Mouse (Mus musculus): Measurements from ENCODE around the gene Il3ra. TPM values are rescaled to one million over a fixed set of nuclear protein-coding genes. Genes with fewer than 3 reads are reported as not detected.

The Il3ra gene
- polyA plus RNA-seq, 1 experiment from 2014 or later = 3.7 TPM

GRCm38 (mm10) chr14:14350263-14351147 is 4.4 kb downstream of the Il3ra start:
- Histone ChIP-seq H3K9me3 (replicated peaks) (peaks cover 56% of the 10 kb centered on the region), H3K4me2 (replicated peaks) (no peak overlapping the region), H3K27ac (no peak overlapping the region), H3K4me3 (no peak overlapping the region), H3K36me3 (peaks cover 4% of the 10 kb centered on the region; the same call in 1 of the 2 replicates), H3K9ac (no peak overlapping the region), H3K27me3 (no peaks in the 10 kb centered on the region), H3K4me1 (no peaks in the 10 kb centered on the region)
- 95% methylated on average over 29 of the region's 29 CpGs for WGBS
- ATAC-seq (ENCODE audit: low FRiP score) = no peak

DNA sequence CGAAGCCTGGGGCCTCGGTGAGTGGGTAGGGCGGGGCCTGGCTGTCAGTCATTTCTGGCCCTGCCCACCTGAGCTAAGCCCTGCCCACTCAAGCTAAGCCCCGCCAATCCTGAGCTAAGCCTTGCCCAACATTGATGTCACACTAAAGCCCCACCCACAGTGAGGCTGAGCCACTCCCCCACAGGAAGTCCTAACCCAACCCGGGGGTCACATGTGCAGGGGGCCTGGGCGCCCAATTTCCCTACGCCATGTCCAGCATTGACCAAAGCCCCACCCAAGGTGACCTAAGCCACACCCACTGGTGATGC is 5.0 kb downstream of the Il3ra start:
- 100% methylated on average over 7 of the region's 7 CpGs for WGBS
- no peak for ATAC-seq (ENCODE audit: low FRiP score)
- Histone ChIP-seq H3K36me3 (peaks cover 4% of the 10 kb centered on the region; the same call in 1 of the 2 replicates), H3K9me3 (replicated peaks) (peaks cover 56% of the 10 kb centered on the region), H3K9ac (no peak overlapping the region), H3K27me3 (no peaks in the 10 kb centered on the region), H3K4me3 (no peak overlapping the region), H3K4me1 (no peaks in the 10 kb centered on the region), H3K4me2 (replicated peaks) (no peak overlapping the region), H3K27ac (no peak overlapping the region)

DNA sequence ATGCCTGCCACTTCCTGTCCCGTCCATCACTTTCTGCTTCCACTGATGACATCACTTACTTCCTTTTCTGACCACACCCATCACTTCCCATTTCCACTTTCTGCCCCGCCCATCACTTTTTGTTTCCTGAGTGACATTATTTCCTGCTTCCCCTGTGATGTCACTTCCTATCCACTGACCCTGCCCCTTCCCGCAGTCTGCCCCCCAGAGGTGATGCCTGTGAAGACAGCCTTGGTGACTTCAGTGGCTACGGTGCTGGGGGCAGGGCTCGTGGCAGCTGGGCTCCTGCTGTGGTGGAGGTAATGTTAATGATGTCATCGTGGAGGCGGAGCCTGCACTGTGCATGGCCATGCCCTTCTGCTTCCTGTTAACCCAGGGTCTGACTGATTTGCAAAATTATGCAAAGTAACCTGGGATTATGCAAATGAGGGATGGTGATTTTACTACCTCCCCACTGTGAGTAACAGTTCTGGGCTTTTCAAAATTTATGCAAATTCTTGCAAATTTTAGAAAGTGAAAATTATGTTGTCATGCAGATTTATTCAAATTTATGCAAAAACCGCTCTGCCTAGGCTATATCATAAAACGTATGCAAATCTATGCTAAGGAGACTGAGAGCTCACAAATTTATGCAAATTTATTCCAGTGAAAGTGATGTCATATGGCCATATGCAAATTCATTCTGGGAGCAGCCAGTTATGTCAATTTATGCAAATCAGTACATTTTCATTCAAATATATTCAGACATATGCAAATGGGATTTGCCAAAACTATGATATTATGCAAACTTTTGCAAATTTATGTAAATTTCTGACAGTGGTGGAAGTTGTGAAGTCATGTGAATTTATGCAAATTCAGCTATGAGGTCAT is 5.9 kb downstream of the Il3ra start:
- no peaks in the 10 kb centered on the region for H3K27me3 ChIP-seq
- peak; percentile 36 for ATAC-seq (ENCODE audit: low FRiP score)
- WGBS = 83% methylated on average over 9 of the region's 9 CpGs
- H3K4me2 ChIP-seq (replicated peaks) = no peak overlapping the region
- peaks cover 4% of the 10 kb centered on the region; the same call in 1 of the 2 replicates for H3K36me3 ChIP-seq
- no peaks in the 10 kb centered on the region for H3K4me1 ChIP-seq
- 0 out of 2 replicates have a peak overlapping the region, but pooled peaks have one; percentile 44 for H3K27ac ChIP-seq
- H3K4me3 ChIP-seq = no peak overlapping the region
- H3K9me3 ChIP-seq (replicated peaks) = peaks cover 53% of the 10 kb centered on the region
- no peak overlapping the region for H3K9ac ChIP-seq

DNA sequence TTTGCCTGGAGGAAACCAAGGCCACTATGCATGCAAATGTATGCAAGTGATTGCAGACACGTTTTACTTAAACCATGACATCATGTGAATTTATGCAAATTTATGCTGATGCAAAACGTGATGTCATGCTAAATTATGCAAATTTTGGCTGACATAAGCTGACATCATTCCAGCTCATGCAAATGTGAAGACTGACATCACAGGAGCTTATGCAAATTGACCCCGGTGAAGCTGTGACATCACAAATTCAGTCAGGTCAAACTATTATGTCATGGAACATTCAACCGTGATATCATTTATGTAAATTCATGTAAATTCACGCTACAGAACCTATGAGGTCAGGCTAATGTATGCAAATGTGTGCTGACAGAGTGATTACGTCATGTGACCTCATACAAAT is 6.5 kb downstream of the Il3ra start:
- no peak for ATAC-seq (ENCODE audit: low FRiP score)
- Histone ChIP-seq H3K27me3 (no peaks in the 10 kb centered on the region), H3K27ac (no peak overlapping the region), H3K9me3 (replicated peaks) (peaks cover 47% of the 10 kb centered on the region), H3K9ac (no peak overlapping the region), H3K36me3 (peaks cover 4% of the 10 kb centered on the region; the same call in 1 of the 2 replicates), H3K4me2 (replicated peaks) (no peak overlapping the region), H3K4me3 (no peak overlapping the region), H3K4me1 (no peaks in the 10 kb centered on the region)
- WGBS = 76% methylated on average over 6 of the region's 6 CpGs

- ATAC-seq (ENCODE audit: low FRiP score) = no peak
- WGBS = 85% methylated on average over 7 of the region's 7 CpGs
Measured at GRCm38 (mm10) chr14:14353081-14353732, 7.1 kb downstream of the Il3ra start.

GRCm38 (mm10) chr14:14353740-14354510 is 7.8 kb downstream of the Il3ra start:
- H3K27me3 ChIP-seq = no peaks in the 10 kb centered on the region
- no peak overlapping the region for H3K4me3 ChIP-seq
- peaks cover 4% of the 10 kb centered on the region; the same call in 1 of the 2 replicates for H3K36me3 ChIP-seq
- H3K4me1 ChIP-seq = no peaks in the 10 kb centered on the region
- H3K4me2 ChIP-seq (replicated peaks) = no peak overlapping the region
- H3K27ac ChIP-seq = no peak overlapping the region
- H3K9ac ChIP-seq = no peak overlapping the region
- H3K9me3 ChIP-seq (replicated peaks) = peaks cover 35% of the 10 kb centered on the region
- ATAC-seq (ENCODE audit: low FRiP score) = peak; percentile 30
- whole genome bisulfite sequencing = 72% methylated on average over 8 of the region's 8 CpGs

More at GRCm38 (mm10) chr14:14353081-14353732, 7.1 kb downstream of the Il3ra start:
- Histone ChIP-seq H3K27ac (no peak overlapping the region), H3K27me3 (no peaks in the 10 kb centered on the region), H3K4me1 (no peaks in the 10 kb centered on the region), H3K4me3 (no peak overlapping the region), H3K9ac (no peak overlapping the region), H3K36me3 (peaks cover 4% of the 10 kb centered on the region; the same call in 1 of the 2 replicates), H3K9me3 (replicated peaks) (peaks cover 41% of the 10 kb centered on the region), H3K4me2 (replicated peaks) (no peak overlapping the region)

- H3K9me3 ChIP-seq (replicated peaks) = peaks cover 27% of the 10 kb centered on the region
- no peaks in the 10 kb centered on the region for H3K36me3 ChIP-seq
- no peak overlapping the region for H3K9ac ChIP-seq
- no peak overlapping the region for H3K4me2 ChIP-seq (replicated peaks)
- H3K27ac ChIP-seq = 0 out of 2 replicates have a peak overlapping the region, but pooled peaks have one; percentile 49
- no peak overlapping the region for H3K4me3 ChIP-seq
- H3K27me3 ChIP-seq = no peaks in the 10 kb centered on the region
- ATAC-seq (ENCODE audit: low FRiP score) = peak; percentile 71
- WGBS = 68% methylated on average over 13 of the region's 13 CpGs
- H3K4me1 ChIP-seq = no peaks in the 10 kb centered on the region
Measured at GRCm38 (mm10) chr14:14354511-14355359, 8.7 kb downstream of the Il3ra start.

GRCm38 (mm10) chr14:14355360-14355646 is 9.2 kb downstream of the Il3ra start:
- Histone ChIP-seq H3K27ac (0 out of 2 replicates have a peak overlapping the region, but pooled peaks have one; percentile 49), H3K27me3 (no peaks in the 10 kb centered on the region), H3K4me3 (no peak overlapping the region), H3K4me2 (replicated peaks) (no peak overlapping the region), H3K9me3 (replicated peaks) (peaks cover 22% of the 10 kb centered on the region), H3K36me3 (no peaks in the 10 kb centered on the region), H3K9ac (no peak overlapping the region), H3K4me1 (no peaks in the 10 kb centered on the region)
- 96% methylated on average over 8 of the region's 8 CpGs for WGBS
- ATAC-seq (ENCODE audit: low FRiP score) = peak; percentile 18

DNA sequence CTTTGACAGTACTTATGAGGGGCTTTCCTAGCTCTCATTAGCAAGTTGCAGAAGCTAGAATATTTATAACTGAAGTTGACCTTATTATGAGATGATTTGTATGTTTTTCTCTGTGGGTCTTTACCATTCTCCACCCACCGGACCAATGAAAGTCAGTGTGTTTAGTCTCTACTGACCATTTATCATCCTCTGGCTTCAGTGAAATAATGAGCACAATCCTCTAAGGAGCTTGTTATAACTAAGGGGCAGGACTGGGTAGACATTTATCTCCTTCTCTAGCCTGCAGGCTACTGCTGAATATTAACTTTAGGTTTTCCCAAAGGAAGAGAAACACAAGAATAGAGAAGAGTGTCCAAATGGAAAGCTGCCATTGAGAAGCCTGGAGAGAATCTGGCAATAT is 49.5 kb downstream of the Il3ra start:
- peaks cover 5% of the 10 kb centered on the region; the same call in 1 of the 2 replicates for H3K9me3 ChIP-seq (replicated peaks)
- no peak overlapping the region for H3K4me2 ChIP-seq (replicated peaks)
- H3K4me3 ChIP-seq = no peak overlapping the region
- H3K4me1 ChIP-seq = no peaks in the 10 kb centered on the region
- ATAC-seq (ENCODE audit: low FRiP score) = peak; percentile 68; the same call in 1 of the 2 replicates
- no peak overlapping the region for H3K9ac ChIP-seq
- WGBS = 81% methylated on average over 1 of the region's 1 CpGs
- no peaks in the 10 kb centered on the region for H3K27me3 ChIP-seq
- no peak overlapping the region for H3K27ac ChIP-seq
- H3K36me3 ChIP-seq = no peaks in the 10 kb centered on the region

DNA sequence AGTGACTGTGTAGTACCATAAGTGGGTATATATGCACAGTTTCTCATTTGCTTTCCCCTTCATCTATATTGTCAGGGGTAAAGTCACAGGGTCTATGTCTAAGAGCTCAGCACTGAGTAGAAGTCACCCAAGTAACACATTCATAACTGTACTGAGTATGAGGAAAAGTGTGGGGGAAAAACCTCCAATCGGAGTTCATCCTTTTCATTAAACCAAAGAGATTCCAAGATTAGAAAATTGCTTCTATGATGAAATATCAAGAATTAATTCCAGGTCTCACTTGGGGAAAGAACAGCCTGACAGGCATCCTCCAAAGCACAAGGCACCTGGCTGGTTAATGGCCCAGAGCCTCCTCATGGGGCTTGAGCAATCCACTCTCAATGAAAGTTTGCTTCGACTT is 54.9 kb downstream of the Il3ra start, which contains the start of gene Olfr721-ps1:
Olfr721-ps1 (plus strand) TSS at position 301 of the 400 bp plus-strand sequence.
- H3K9me3 ChIP-seq (replicated peaks) = peaks cover 5% of the 10 kb centered on the region; the same call in 1 of the 2 replicates
- H3K9ac ChIP-seq = no peak within 1 kb of the TSS
- H3K27me3 ChIP-seq = no peaks in the 10 kb centered on the region
- no peak within 1 kb of the TSS for H3K4me3 ChIP-seq
- H3K4me1 ChIP-seq = no peaks in the 10 kb centered on the region
- H3K27ac ChIP-seq = no peak within 1 kb of the TSS
- no peak within 1 kb of the TSS for H3K4me2 ChIP-seq (replicated peaks)
- ATAC-seq (ENCODE audit: low FRiP score) = no peak
- 79% methylated on average over 2 of the region's 2 CpGs for WGBS
- no peaks in the 10 kb centered on the region for H3K36me3 ChIP-seq

Data from hindbrain, embryonic 12.5 days (tissue).